Mouse (Mus musculus): ENCODE data around the gene Cmss1.

Gene Cmss1

DNA sequence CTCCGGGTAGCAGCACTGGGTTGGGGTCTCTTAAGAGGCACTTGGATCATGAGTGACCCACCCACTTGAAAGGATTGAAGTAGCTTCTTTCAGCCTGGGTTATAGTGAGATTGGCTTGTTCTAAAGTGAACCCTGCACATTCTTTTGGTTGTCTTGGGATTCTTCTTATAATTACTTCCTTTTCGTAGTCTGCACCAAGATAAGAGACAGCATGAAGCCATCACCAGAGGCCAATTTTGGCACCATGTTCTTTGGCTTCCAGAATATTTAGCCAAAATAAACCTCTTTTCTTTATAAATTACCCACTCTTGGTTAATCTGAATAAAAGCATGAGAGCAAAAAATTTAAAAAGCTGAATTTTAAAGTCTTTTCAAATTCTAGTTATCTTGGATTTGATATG is 136.8 kb downstream of the Cmss1 start:
- no peak for DNase-seq

DNA sequence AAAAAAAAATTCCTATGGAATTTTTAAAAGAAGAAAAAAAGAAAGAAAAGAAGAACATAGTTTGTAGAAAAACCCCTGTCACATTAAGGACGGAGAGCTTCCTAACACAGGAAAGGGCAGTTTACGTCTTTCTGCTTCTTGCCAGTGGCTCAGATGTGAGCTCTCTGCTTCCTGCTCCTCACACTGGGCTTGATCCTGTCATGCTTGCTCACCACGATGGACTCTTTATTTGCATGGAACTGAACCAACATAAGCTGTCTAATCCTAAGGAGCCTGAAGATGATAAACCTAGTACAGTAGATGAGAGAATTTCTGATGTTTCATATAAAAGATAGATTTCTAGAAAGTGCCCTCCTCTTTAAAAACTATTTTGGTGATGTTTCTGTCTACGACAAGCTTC is 137.4 kb downstream of the Cmss1 start:
- no peak for DNase-seq

DNA sequence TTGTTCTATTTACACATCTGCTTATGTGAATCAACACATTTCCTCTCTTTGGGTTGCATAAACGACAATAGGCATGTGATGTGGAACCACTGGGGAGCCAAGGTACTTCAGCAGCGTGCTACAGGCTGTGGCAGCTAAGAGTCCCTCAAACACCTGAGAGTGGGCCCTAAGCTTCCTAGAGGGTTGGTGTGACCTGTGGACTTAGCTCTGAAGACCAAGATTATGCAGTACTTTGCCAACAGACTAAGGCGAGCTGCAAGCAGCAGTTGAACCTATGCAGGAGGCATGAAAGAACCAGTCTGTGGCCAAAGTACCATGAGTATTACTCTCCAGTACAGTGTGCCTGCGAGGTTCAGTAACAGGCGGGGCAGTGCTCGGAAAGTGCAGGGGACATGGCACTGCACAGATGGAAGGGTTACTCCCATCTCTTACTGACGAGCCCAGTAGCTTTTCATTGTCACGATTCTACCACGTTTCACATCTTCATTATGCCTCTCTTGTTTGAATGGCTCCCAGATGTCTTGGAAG is 141.2 kb downstream of the Cmss1 start:
- no peak for DNase-seq

DNA sequence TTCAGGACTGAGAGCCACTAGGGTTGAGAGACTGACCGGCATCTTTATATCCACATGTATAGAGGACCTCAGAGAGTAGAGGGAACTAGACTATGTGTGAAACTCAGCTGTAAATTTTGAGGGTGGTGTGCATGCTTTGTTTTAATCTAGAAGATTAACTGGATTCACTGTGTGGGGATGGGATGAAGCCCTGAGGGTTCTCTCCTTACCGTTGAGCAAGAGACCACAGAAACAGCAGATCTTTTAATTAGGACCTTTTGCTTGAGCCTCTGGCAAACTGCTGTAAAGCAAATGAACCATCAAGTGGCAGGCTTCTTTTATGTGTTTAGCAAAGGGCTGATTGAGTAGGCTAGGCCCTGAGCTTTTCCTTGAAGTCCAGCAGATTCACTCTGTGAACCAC is 150.7 kb downstream of the Cmss1 start:
- no peak for DNase-seq

DNA sequence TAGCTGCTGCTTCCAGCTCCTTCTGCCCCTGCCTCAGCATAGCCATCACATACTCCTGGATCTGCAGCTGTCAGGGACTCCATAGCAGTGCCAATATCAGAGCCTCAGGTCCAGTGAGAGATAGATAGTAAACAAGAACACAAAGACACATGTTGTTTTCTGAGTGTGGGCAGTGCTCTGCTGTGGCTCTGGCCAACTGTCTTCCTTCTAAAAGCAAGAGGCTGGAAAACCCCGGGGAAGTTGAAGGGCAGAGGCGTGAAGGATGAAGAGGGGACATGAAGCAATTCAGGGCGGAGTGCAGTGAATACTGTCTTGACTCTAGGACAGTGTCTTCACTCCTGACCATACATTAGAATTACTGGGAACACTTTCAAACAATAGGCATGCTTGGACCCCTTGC is 151.1 kb downstream of the Cmss1 start:
- no peak for DNase-seq

- DNase-seq, result no peak
Observed at GRCm38 (mm10) chr16:57454106-57454763, 152.4 kb downstream of the Cmss1 start.

GRCm38 (mm10) chr16:57453009-57453408 is 153.7 kb downstream of the Cmss1 start:
- DNase-seq, result no peak

DNA sequence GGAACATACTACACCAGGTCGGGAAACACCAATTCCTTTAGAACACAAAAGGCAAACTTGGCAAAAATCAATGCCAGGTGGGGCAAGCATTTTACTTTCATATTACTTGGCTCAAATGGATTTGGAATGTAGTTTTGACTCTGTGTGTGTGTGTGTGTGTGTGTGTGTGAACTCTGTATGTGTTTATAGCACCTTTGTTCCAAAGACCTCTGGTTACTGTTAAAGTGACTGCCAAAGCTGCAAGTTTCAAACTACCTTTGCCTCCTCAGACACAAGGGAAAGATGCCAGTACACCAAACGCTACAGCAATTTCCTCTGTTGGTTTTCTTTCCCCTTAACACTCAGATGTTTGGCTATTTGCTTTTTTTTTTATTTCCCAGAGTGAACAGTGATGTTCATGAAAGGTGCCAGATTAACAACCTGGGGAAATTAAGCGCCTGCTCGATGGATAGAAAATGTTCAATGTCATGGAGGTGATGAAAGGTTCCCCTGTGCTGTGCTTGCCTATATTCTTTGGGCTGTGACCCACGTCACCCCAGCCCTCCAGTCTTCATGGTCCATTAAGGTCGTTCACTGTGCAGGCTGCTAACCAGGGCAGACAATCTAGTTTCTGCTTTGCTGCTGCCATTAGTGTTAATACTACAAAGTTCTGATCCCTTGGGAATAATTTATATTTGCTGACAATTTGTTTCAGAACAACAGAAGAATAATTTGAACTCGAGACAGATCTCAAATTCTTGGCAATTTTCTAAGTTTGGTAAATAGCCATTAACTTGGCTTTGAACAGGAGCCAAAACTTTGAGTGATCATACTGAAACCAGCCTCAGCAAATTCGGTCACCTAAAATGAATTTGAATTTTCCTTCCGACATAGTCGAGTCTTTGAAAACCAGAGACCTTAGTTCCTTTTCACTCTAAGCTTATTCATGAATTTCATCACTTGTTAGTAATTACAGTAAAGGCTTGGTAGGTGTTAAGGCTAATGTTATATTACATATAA is 161.3 kb downstream of the Cmss1 start:
- no peak for DNase-seq

DNA sequence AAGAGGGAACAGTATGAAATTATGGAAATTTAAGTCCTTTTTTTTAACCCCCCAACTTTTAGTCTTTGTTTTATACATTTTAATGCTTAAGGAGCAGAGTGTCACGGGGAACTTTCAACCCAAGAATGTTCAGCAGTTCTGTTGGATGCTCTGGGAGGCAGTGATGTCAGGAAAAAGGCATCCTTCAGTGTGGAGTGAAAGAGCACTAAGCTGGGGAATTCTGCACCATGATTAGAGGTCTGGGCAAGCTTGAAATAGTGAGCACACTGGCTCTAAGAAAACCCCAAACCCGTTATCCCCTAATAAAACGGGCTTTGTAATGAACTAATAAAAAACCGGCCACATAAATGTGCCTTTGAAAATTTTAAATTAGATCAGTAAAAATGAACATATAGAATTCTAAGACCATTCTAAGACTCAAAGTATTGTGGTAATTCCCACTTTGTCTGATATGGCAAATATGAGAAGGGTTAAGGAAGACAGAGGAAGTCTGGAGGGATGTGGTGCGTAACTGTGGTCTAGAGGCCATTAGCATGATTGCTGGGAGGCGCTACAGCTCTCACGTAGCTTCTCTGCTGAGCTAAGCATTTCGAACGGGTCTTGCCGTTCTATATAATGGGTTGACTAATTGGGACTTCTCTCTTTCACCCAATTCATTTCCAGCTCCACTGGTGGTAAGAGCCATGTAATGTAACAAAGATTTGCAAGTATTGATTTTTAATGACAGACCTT is 165.8 kb downstream of the Cmss1 start:
- no peak for DNase-seq

DNA sequence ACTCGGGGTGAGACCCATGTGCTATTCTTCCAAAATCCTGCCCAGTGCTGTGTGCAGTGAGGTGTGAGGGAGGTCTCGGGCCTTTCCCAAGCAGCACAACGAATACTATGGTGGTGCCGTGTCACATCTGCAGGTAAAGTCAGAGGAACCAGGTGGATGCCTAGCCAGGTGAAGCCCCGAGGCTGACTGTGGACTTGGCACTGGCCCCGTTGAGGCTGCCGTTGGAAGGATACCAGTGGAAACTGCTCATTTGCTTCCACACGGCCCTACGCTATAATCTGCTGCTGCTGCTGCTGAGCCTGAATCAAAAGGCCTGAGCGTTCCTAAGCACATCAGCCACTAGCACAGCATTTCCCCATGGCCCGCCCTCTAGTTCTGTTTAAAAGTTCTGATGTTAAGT is 167.5 kb downstream of the Cmss1 start:
- no peak for DNase-seq

GRCm38 (mm10) chr16:57438288-57438685 is 168.4 kb downstream of the Cmss1 start:
- DNase-seq, result no peak

GRCm38 (mm10) chr16:57437523-57438287 is 169.0 kb downstream of the Cmss1 start:
- DNase-seq, result no peak

DNA sequence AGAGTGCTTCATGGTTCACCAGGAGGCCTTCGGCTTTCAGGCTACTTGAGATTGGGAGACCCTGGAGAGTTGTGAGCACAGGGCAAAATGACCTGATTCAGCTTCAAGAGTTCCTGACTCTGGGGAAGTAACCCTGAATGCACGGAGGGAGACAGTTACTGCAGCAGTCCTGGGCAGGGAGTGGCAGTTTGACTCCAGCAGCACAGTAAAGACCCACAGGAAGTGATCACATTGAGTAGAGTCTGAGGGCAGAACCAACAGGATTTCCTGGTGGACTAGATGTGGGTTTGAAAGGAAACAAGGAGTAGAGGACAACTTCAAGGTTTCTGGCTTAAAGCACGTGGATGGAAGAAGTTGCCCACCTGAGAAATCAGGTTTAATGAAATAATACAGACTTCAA is 172.0 kb downstream of the Cmss1 start:
- DNase-seq, result peak; percentile 33

DNA sequence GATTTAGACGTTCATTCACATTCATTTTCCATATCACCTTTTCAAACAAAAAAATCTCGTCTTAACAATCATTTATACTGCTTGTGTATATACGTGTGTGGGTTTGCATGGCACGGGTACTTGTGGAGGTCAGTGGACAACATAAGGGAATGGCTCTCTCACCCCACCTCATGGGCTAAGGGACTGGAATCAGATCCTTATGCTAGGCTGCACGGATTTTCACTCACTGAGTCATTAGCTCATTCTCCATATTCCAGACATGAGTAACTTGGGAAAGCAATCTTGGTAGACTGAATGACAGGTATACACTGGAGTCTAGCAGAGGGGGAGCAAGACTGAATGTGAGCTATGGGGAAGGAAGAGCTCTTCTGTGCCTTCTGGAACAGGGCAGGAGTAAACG is 173.0 kb downstream of the Cmss1 start:
- no peak for DNase-seq

GRCm38 (mm10) chr16:57433173-57433572 is 173.5 kb downstream of the Cmss1 start:
- no peak for DNase-seq

- no peak for DNase-seq
Observed at GRCm38 (mm10) chr16:57431294-57431693, 175.4 kb downstream of the Cmss1 start.

- no peak for DNase-seq
Observed at GRCm38 (mm10) chr16:57428977-57429376, 177.7 kb downstream of the Cmss1 start.

- no peak for DNase-seq
Observed at GRCm38 (mm10) chr16:57427516-57428285, 179.0 kb downstream of the Cmss1 start.

DNA sequence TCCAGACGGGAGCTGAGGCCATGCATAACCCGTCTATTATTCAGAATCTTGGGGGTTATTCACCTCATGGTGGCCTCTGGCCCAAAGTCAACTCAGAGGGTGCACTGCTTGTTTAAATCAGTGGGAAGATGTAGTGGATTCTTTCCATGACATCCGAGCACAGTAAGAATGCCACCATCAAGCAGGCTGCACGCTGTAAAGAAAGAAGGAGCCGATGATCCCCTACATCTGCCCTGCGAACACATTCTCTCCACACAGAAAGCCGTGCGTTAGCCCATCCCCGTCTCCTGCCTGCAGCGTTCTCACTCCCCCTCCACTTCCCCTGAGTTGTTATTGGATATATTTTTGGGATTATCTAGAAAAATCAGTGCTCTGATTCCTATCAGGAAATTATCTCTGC is 180.0 kb downstream of the Cmss1 start:
- no peak for DNase-seq

- DNase-seq, result peak; percentile 66
Observed at GRCm38 (mm10) chr16:57423001-57423800, 183.5 kb downstream of the Cmss1 start.

Measured in thymus, postnatal 14 days (tissue).